Mouse (Mus musculus) left cerebral cortex, postnatal 36 days (tissue): Measurements from ENCODE around the gene Flad1. TPM values are rescaled to one million over a fixed set of nuclear protein-coding genes. Genes with fewer than 3 reads are reported as not detected.

Experiments
- DNase-seq, 2 experiments: peaks; one replicate each; pipeline ENCODE4 v3.0.0; 2021 to 2022; ENCODE audit warnings: low spot score in 2 of 2, mixed read lengths in 1 of 2
- intact Hi-C: fragments of 180-260 bp; cut with DNase I; formaldehyde crosslinking; loops from one replicate; pipeline ENCODE4 v1.15.1; 2025
- total RNA-seq, 2 experiments: library from RNA; stranded (reverse); gene quantifications; 2 replicates each; pipeline ENCODE4 v1.2.3; 2021

Gene Flad1
- total RNA-seq, 2 experiments from 2014 or later, result 31.0 to 32.5 TPM

DNA sequence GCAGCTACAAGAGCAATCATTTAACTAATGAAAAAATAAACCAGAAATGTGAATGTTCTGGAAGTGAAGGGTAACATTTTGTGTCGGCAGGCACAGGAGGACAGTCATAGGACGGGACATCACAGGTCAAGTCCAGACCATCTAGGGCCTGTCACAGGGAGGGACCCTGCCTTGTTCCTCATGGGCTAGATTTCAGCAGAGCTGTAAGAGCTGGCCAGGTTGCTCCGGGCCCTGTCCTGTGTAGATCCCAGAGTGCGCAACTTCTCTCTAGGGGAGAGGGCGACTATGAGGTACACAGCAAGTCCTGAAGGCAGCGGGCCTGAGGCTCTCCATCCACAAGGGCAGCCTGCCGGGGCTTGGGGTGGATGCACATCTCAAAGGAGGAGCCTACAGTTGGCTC is 50.0 kb downstream of the Flad1 start, which contains the start of gene Dcst2:
Dcst2 (plus strand) TSS at position 301 of the 400 bp plus-strand sequence.
- no peak for DNase-seq
- intact Hi-C loops, result no loop called here

DNA sequence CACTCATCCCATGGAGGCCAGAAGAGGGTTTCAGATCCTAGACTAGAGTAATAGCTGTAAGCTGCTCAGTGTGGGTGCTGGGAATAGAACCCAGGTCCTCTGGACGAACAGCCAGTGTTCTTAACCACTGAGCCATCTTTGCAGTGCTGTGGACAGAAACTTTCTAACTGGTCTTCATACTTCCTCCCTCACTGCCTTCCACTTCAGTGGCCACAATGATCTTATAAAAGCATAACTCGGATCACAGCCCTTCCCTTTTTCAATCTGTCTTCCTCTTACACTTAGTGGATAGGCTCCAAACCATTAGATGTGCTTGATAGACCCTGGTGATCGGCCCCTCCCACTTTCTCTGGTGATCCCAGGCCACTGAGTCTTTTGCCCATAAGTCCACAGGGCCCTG is 51.4 kb downstream of the Flad1 start:
- intact Hi-C loops, result no loop called here

DNA sequence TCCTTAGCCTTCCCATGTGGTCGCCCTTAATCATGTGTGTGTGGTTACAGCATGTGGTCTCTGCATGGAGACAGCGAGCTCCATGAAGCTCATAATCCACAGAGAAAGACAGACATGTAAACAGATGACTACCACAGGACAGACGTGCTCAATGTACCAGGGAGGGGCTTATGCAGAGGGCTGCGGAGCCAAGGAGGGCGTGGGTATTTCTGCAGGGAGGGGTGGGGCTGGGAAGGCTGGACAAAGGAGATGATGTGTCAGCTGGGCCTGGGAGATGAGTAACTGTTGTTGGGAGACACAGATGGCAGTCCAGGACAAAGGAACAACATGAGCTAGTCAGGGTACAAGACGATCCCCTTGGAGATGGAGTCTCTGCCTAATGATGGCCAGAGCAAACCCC is 52.0 kb downstream of the Flad1 start:
- intact Hi-C loops, result no loop called here
- DNase-seq, result no peak

More for the DNA sequence above, 51.4 kb downstream of the Flad1 start:
- DNase-seq, result no peak

DNA sequence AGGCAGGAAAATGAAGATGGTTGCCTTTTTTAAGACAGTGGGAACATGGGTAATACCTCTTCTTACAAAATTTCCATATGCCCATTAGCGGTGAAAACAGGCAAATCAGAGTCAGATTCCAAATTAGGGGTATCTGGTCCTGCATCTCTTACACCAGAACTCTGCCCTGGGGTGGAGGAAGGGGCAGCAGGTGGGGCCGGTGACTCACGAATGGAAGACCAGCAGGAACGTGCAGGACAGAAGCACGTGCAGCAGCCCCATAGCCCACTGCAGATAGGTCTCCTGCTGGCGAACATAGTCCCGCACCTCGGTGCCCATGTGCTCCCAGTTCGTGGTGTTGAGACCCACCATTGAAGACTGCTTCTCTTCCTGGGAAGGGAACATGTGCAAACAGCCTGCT is 55.6 kb downstream of the Flad1 start:
- intact Hi-C loops, result no loop called here

DNA sequence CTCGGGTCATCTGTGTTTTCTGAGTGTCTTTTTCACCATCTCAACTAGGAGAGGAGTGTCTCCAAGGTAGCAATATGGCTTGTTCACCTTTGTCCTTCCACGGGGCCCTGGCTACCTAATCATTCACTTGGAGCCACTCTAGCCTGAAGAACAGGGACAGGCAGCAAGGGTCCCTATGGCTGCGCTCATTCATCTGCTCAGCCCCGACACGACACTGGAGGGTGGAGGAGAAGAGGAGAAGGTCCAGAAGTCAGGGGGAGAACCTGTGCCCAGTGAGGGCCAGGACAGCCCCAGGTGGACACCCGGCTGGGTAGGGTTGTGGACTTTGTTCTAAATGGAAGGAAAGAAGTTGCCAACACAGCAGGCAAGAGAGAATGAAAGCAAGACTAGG is 56.2 kb downstream of the Flad1 start:
- DNase-seq, result no peak
- intact Hi-C loops, result loop anchor here (2.0 kb wide), 1 partner anchor 15 kb away; no protein-coding TSS in a partner anchor

More for the DNA sequence above, 55.6 kb downstream of the Flad1 start:
- no peak for DNase-seq

DNA sequence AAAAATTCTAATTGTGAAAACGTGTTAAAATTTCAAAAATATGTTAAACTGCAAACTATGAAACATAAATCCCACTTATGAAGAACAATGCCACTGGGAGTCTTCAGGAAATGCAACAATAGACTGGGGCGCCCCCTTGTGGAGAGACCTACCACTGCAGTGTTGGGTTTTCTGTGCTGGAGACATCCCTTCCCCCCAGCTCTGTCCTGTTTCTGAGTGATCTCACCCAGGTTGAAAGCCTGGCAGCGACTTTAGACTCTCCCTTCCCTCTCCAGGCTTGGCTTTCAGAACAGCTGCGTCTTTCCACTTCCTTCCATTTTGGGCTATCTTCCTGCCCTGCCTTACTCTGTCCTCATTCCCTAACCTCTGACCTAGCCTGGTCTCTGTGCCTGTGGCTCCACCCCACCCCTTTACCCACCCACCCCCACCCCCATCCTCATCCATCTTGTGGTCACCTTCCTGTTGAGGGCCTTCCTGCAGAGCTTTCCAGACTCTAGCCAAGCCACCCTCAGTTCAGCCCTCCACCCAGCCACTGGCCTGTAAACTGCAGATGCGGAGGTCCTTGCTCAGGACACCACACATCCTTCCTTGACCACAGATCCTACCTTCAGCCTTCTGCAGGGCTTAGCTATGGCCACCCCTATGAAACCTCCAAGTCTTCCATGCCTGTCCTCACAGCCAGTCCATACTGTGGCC is 56.7 kb downstream of the Flad1 start:
- DNase-seq, result peak; percentile 82 to 86
- intact Hi-C loops, result loop anchor here (2.0 to 5.0 kb wide), 2 partner anchors 14 to 38 kb away; no protein-coding TSS in a partner anchor

DNA sequence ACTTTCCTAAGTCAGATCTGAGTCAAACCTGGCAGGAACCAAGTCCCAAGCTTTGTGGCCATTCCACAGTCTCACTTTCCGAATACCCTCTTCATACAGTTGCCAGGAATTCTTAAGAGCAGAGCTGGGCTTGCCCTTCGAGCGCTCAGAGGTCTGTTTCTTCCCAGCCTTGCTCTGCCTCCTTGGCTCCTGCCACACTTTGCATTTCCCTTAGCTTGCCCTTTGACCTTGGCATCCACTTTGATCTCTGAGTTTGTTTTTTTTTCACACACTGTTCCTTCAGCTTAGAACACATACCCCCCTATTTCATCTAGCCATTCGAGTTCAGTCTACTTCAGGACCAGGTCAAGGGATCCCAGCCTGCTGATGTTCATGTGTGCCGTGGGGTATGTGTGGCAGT is 60.4 kb downstream of the Flad1 start:
- intact Hi-C loops, result loop anchor here (5.0 kb wide), 1 partner anchor 34 kb away; no protein-coding TSS in a partner anchor
- DNase-seq, result no peak

Other genes starting within 250 kb of the Flad1 start
- 10 to 100 TPM; 36.8 to 52.2 TPM for gene Clk2, start 247.1 kb downstream of the Flad1 start, total RNA-seq
- gene Scamp3, start 234.4 kb downstream of the Flad1 start, total RNA-seq, result 10 to 100 TPM; 64.0 to 67.2 TPM
- gene Fam189b, start 228.7 kb downstream of the Flad1 start, total RNA-seq, result 10 to 100 TPM; 59.3 to 60.3 TPM
- gene Gba, start 208.9 kb downstream of the Flad1 start, total RNA-seq, result 10 to 100 TPM; 62.4 to 64.6 TPM
- gene Thbs3, start 196.7 kb downstream of the Flad1 start, total RNA-seq, result 10 to 100 TPM; 21.0 to 21.3 TPM
- 10 to 100 TPM; 90.6 to 93.8 TPM for gene Mtx1, start 184.8 kb downstream of the Flad1 start, total RNA-seq
- gene Muc1, start 182.8 kb downstream of the Flad1 start, total RNA-seq, result 1 to 10 TPM in 1 of 2 experiments, under 1 TPM in 1; 0.44 to 1.1 TPM
- gene Krtcap2, start 165.9 kb downstream of the Flad1 start, total RNA-seq, result 10 to 100 TPM; 59.7 to 64.9 TPM
- 10 to 100 TPM; 74.4 to 88.7 TPM for gene Trim46, start 165.6 kb downstream of the Flad1 start, total RNA-seq
- 10 to 100 TPM; 47.0 to 51.7 TPM for gene Dpm3, start 152.5 kb downstream of the Flad1 start, total RNA-seq
- gene Slc50a1, start 141.3 kb downstream of the Flad1 start, total RNA-seq, result 10 to 100 TPM; 34.5 to 39.1 TPM
- 1 to 10 TPM; 4.2 to 7.4 TPM for gene Efna1, start 130.7 kb downstream of the Flad1 start, total RNA-seq
- 10 to 100 TPM; 50.4 to 59.5 TPM for gene Efna3, start 88.9 kb downstream of the Flad1 start, total RNA-seq
- 1 to 10 TPM in 1 of 2 experiments, not detected in 1; 1.2 TPM for gene Efna4, start 73.8 kb downstream of the Flad1 start, total RNA-seq
- gene Adam15, start 61.9 kb downstream of the Flad1 start, total RNA-seq, result 100 to 1,000 TPM in 1 of 2 experiments, 10 to 100 TPM in 1; 96.1 to 120 TPM
- under 1 TPM; 0.23 to 0.39 TPM for gene Dcst2, start 49.9 kb downstream of the Flad1 start, total RNA-seq
- not detected for gene Dcst1, start 46.6 kb downstream of the Flad1 start, total RNA-seq
- gene Zbtb7b, start 17.1 kb downstream of the Flad1 start, total RNA-seq, result 10 to 100 TPM; 10.9 to 18.6 TPM
- 1 to 10 TPM; 4.2 to 5.3 TPM for gene Lenep, start 9.1 kb downstream of the Flad1 start, total RNA-seq
- gene Cks1b, start 6.5 kb upstream of the Flad1 start, total RNA-seq, result 1 to 10 TPM; 2.1 to 2.3 TPM
- gene Shc1, start 6.6 kb upstream of the Flad1 start, total RNA-seq, result 10 to 100 TPM; 10.6 to 16.0 TPM
- 10 to 100 TPM; 53.7 to 61.4 TPM for gene Pygo2, start 18.3 kb upstream of the Flad1 start, total RNA-seq
- gene Pbxip1, start 24.8 kb upstream of the Flad1 start, total RNA-seq, result 10 to 100 TPM; 35.2 to 40.6 TPM
- 10 to 100 TPM; 32.9 to 33.1 TPM for gene Pmvk, start 42.7 kb upstream of the Flad1 start, total RNA-seq
- gene Kcnn3, start 108.3 kb upstream of the Flad1 start, total RNA-seq, result 10 to 100 TPM; 16.4 to 23.5 TPM